Mouse (Mus musculus) lung, postnatal 0 days (tissue): ENCODE measurements at regions not wholly inside any gene's neighbourhood (a gene's known extent, or its start where the extent isn't known, plus 50 kb on each side); places are given as distances from the start of the nearest gene placed in this dataset.

ENCODE experiments used
- CTCF ChIP-seq: IDR thresholded peaks from 2 replicates; pipeline ENCODE4 v1.5.1; 2016; ENCODE audit warnings: antibody characterized with exemption, mild to moderate bottlenecking
- EP300 ChIP-seq: IDR thresholded peaks from 2 replicates; pipeline ENCODE4 v1.6.1; 2016; ENCODE audit warnings: antibody characterized with exemption, mild to moderate bottlenecking, control low read depth

- TF ChIP-seq CTCF (no peak), EP300 (no peak)
Observed at GRCm38 (mm10) chr2:171373457-171373856, 641.9 kb downstream of the Dok5 start.
